Mouse (Mus musculus): ENCODE data around the gene Dab1.

The Dab1 gene

DNA sequence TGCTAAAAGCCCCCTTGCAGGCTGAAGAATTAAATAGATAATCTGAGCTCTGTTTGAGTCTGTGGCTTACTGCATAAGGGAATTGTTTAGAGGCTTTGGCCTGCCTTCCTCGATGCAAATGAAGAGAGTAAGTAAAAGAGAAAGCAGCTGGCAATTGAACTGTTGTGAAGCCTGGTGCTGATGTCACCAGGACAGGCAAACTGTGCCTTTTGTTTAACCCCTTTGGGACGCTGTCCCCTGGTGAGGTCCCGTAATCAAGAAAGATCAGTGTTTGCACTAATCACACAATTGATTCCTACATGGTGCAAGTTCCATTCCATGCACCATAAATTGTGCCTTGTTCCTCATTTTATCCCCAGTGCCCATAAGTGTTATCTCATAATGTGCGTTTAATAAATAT lies 80.6 kb downstream of the Dab1 start:
- DNase-seq (ENCODE audit: extremely low read depth, low read depth, low spot score) = no peak

DNA sequence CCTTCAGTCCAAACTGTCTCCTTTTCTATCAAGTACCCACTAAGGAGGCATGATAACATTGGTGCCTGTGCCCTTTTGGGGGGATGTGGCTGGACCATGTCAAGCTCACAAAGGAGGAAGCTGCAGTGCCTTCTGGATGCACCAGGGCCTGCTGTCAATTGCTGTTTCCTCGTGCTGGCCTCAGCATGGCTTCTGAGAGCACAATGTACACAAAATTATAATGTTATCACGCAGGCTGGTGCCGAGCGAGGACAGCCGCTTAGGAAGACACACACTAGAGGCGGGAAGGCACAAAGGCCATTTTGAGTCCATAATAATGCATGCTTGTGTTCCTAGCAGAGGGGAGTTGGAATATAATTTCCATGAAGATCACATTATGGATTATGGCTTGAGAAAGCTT lies 81.2 kb downstream of the Dab1 start:
- DNase-seq (ENCODE audit: extremely low read depth, low read depth, low spot score) = no peak

DNA sequence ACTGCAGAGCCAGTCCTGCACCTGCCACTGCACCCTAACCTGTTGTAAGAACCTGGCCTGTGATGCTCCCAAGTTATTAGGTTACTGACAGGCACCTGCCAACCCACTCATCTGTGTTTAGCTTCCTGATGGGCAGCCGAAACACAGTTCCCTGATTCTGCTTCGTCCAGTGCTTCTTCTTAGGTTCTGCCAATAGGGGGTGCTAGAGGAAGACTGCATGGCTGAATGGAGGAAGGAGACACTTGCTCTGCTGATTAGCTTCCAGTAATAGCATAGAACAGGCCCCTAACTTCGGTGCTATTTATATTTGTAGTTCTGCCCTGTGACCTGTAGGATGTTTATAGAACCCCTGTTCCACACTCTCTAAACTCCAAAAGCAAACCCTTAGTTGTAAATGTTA lies 83.0 kb downstream of the Dab1 start:
- no peak for DNase-seq (ENCODE audit: extremely low read depth, low read depth, low spot score)

DNA sequence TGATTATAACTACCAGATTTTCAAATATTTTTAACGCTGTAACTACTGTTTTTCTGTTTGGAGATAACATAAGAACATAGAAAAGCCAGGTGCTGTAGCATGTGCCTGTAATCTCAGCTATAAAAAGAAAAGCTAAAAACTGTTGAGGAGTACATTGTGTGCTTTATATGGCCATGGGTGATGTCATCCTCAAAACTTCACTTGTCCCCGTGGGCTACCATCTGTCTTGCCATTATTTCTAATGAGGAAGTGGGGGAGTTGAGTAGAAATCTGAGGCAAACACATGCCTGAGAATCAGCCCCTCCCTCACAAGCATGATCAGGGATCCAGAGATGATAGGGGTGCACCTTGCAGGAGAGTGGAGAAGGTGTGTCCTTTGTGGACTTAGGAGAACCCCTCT lies 85.3 kb downstream of the Dab1 start:
- no peak for DNase-seq (ENCODE audit: extremely low read depth, low read depth, low spot score)

DNA sequence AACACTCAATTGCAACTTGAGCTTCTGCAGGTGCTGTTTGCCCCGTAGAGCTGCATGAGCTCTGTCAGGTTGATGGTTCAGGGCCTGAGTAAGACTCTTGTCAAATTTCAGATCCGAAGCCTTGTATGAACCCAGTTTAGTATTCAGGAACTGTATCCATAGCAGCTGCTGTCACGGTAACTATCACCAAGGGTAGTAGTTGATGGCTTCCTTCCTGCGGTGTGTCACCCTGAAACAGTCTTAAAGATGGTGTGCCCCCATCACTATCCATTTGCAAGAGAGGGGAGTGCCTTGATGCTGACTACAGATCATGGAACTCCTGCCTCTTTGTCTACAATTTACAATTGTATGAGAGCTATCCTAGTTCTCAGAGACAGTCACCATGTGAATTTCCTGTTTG lies 87.3 kb downstream of the Dab1 start:
- no peak for DNase-seq (ENCODE audit: extremely low read depth, low read depth, low spot score)

GRCm38 (mm10) chr4:103707140-103707539 lies 88.0 kb downstream of the Dab1 start:
- peak; percentile 26 for DNase-seq (ENCODE audit: extremely low read depth, low read depth, low spot score)

GRCm38 (mm10) chr4:103711353-103711752 lies 92.2 kb downstream of the Dab1 start:
- DNase-seq (ENCODE audit: extremely low read depth, low read depth, low spot score) = no peak

DNA sequence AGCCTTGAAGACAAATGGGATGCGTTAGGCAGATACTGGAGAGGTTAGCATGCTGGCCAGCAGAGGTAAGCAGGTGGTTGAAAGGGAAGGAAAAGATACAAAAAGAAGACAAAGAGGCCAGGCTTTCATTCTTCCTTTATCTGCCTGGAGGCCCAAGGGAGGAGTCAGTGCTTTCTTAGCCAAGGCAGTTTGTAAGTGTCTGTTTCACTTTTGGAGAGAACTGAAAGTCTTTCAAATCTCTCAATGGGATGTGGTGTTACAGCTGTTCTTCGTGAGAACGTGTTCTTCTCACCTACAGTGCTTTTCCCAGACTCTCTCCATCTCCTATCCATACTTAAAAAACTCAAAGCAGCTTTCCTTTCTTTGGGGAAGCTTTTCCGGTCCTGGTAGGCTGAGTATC lies 94.8 kb downstream of the Dab1 start:
- no peak for DNase-seq (ENCODE audit: extremely low read depth, low read depth, low spot score)

DNA sequence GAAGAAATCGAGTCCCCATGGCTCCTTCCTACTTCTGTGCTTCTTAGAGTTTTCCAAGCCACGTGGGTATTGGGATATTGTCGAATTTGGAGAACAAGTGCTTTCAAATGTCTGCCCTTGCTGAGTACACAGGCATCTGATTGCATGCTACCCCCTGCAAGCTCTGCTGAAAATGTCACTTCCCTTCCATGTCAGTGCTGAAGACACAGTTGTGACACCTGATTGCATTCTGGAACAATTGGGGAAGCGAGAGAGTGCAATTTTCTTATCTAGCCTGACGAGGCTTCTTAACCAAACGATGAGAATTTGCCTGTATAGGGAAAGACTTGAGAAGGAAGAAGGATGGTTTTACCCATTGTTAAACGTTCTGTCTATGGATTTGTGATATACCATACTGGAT lies 95.8 kb downstream of the Dab1 start:
- no peak for DNase-seq (ENCODE audit: extremely low read depth, low read depth, low spot score)

- DNase-seq (ENCODE audit: extremely low read depth, low read depth, low spot score) = no peak
These were observed 96.4 kb downstream of the Dab1 start for GRCm38 (mm10) chr4:103715568-103715967.

DNA sequence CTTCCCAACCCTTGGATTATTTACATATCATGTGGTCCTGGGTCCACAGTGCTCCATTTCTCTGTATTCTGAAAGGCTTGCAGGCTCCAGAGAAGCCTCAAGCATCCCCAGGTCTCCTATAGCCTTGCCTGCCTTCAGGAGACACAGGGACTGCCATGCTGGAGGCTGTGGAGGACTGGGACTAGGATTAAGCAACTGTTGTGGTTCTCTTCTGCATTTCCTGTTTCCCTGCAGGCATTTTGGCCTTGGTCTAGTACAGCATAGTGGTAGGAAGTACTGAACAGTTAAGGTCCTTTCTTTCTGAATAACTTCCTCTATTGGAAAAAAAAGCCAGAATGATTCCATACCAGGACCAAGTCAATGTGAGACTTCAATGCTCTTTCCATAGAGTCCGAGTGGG lies 103.6 kb downstream of the Dab1 start:
- no peak for DNase-seq (ENCODE audit: extremely low read depth, low read depth, low spot score)

DNA sequence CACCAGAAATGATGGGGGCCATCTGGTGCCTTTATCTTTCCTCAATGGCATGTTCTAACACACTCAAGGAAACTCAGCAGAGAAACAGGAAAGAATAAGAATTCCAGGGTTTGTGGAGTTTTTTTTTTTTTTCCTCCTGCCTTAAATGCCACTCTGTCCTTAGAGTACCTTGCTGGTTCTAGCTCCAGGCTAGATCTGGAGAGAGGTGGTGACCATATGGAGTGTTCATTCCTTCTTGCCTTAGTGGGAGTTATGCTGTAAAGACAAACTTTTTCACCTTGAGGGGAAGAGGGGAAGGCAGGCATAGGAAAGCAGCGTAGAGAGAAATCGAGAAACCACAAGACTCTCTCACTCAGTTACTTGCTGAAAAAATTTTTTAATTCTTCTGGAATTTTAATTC lies 107.3 kb downstream of the Dab1 start:
- DNase-seq (ENCODE audit: extremely low read depth, low read depth, low spot score) = no peak

DNA sequence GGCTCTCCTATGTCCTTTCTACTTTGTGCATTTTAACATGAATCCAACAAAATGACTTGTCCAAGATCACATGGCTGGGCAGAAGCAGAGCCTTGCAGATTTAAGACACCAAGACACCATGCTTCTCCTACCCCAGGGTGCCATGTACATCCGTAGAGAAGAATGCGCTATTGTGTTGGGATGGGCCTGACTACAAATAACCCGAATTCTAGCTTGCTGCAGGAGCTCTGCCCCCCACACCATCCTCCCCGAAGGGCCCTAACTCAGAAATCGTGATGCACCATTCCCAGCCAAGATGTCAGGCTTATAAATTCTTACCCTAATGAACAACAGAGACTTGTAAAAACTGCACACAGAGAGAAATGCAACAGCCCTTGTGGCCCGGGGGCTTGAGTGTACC lies 118.0 kb downstream of the Dab1 start:
- no peak for DNase-seq (ENCODE audit: extremely low read depth, low read depth, low spot score)

- no peak for DNase-seq (ENCODE audit: extremely low read depth, low read depth, low spot score)
These were observed 132.2 kb downstream of the Dab1 start for GRCm38 (mm10) chr4:103751249-103751855.

DNA sequence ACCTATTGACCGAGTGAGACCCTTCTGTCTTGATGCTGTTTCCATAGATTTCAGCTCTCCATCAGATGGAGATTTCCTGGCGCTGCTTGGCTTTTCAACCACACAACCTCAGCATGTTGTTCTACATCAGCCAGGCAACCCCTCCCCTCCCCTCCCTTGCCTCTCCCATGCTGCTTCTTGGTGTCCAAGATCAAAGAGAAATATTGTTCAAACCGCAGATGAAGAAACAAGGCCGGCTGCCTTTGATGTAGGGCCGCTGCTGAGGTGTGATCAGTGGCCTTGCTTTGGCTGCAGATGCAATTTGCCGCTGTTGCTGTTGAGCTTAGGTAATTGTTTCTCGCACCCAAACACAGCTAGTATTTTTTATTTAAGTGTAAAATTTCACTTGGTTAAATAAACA lies 135.4 kb downstream of the Dab1 start:
- no peak for DNase-seq (ENCODE audit: extremely low read depth, low read depth, low spot score)

GRCm38 (mm10) chr4:103757241-103757640 lies 138.1 kb downstream of the Dab1 start:
- DNase-seq (ENCODE audit: extremely low read depth, low read depth, low spot score) = no peak

DNA sequence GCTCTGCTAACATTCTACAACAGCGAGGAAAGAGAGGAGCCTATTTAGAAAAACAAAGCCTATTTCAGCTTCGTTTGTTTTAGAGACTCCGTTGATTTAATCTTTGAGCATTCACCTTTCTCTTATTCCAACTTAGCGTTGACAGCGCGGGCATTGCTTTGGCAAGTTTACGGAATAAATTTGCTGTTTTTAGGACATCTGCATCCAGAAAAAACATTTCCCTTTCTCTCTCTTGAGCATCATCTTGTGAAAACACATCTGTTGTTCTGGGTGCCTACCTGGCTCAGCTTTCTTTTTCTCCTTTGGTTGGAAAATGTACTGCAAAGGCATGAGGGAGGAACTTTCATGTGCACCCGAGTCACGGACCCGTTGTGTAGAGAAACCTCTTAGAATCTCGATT lies 143.3 kb downstream of the Dab1 start:
- DNase-seq (ENCODE audit: extremely low read depth, low read depth, low spot score) = no peak

GRCm38 (mm10) chr4:103775712-103776111 lies 156.6 kb downstream of the Dab1 start:
- peak; percentile 51 for DNase-seq (ENCODE audit: extremely low read depth, low read depth, low spot score)

GRCm38 (mm10) chr4:103781398-103781797 lies 162.2 kb downstream of the Dab1 start:
- DNase-seq (ENCODE audit: extremely low read depth, low read depth, low spot score) = no peak

DNA sequence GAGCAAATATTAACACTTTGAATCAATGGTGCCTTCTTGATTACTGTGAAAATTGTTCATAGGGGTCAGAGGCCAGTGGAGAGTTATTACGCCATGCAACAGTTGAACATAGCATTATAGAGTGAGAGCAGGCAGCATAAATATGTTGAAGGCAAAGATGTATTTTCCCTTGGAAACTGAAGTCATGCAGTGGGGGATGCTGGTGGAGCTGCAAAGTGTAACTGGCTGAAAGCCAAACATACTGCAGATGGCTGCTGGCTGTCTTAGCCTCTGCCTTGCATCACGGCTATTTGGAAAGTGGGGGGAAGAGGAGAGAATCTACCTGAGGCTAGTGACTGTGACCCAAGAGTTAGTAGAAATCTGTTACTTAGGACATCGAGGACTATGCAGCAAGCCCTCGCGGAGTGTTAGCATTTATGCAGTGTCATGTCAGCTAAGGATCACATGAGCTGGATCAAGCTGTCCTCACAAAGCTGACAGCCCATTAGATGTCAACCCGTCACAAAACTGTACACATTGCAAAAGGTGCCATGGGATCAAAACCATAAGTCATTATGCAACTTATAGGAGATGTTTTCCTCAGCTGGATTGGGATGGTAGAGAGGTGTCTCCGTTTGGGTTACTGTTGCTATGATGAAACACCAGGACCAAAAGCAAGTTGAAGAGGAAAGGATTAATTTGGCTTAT lies 164.5 kb downstream of the Dab1 start:
- DNase-seq (ENCODE audit: extremely low read depth, low read depth, low spot score) = no peak

DNA sequence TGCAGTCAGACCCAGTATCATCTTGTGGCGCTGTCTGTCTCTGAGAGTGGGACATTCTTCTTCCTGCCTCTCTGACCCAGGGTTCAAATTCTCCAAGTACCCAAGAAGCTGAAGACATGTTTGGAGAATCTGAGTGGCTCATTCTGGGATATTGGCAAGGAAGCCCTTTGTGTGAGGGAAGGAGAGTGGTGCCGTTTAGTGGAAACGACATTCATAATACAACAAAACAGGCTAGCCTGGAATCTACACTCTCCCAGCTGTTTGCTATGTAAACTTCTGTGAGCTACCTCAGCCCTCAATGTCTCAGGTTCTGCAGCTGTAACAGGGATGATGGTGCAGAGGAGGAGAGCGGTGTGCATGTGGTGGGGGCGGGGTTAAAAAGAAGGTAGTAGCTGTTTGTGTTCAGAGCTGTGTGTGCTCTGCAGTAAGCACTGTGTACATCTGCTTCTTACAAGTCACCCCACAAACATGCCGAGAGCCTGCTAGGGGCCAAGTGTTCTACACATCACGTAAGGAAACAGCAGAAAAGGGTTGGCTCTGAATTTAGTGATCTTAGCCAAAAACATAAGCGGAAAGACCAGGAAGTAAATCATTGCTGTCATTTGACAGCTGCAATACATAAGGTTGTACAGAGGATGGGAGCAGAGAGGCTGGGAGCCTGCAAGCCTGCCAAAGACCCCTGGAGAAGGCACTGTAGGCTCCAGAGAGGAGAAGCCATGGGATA lies 174.6 kb downstream of the Dab1 start:
- DNase-seq (ENCODE audit: extremely low read depth, low read depth, low spot score) = no peak

- no peak for DNase-seq (ENCODE audit: extremely low read depth, low read depth, low spot score)
These were observed 177.3 kb downstream of the Dab1 start for GRCm38 (mm10) chr4:103796416-103796815.

Measured in fat pad, adult 2 months (tissue).